Mouse (Mus musculus) gastrocnemius, postnatal 10 days (tissue): ENCODE measurements at regions not wholly inside any gene's neighbourhood (a gene's known extent, or its start where the extent isn't known, plus 50 kb on each side); places are given as distances from the start of the nearest gene placed in this dataset.

Source experiments
- DNase-seq: peaks from one replicate; pipeline ENCODE4 v3.0.0; 2021; ENCODE audit warnings: mixed read lengths

DNA sequence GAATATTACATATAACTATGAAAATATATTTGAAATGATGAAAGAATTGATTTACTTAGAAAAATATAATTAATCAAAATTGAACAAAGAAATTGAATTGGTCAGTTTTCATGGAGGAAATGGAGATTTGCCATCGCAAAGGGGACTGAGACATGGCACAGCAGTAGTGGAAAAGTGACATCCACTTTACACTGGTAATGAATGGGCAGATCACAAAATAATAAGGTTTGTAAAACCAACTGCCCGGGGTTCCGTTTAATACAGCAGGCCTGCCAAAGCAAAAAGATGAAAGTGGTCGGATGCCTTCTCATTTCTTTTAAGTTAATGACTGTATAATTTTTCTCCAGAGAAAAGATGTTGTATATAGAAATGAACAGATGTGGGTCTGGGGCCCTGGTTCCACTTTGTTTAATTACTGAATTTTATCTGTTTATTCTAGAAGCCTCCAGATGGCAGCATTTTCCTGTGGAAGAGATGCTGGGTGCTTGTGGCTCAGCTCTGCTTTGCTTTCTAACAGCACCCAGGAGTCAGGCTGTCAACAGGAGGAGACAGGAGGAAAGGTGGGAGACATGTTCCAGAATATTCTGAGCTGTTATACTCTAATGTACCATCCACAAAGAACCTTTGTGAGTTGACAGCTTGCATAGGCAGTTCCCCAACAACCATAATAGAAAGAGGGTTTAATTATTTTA, 75.6 kb upstream of the Fbxl17 start:
- DNase-seq, result peak; percentile 7

DNA sequence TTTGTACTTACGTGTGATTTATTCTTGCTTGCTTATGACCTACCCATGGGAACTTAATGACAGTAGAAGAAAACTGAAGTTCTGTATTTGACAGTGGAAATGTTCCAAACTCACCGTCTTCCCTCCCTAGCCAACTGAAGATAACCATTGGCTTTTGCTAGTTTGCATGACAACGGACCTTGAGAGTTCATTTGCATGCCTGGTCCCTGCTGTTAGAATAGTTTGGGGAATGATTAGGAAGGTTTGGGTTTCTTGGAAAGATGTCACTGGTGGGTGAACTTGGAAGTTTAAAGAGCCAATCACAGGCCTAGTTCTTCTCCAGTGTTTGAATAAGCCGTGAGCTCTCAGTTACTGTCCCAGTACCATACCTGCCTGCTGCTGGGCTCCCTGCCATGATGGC, 83.1 kb upstream of the Fbxl17 start:
- no peak for DNase-seq

DNA sequence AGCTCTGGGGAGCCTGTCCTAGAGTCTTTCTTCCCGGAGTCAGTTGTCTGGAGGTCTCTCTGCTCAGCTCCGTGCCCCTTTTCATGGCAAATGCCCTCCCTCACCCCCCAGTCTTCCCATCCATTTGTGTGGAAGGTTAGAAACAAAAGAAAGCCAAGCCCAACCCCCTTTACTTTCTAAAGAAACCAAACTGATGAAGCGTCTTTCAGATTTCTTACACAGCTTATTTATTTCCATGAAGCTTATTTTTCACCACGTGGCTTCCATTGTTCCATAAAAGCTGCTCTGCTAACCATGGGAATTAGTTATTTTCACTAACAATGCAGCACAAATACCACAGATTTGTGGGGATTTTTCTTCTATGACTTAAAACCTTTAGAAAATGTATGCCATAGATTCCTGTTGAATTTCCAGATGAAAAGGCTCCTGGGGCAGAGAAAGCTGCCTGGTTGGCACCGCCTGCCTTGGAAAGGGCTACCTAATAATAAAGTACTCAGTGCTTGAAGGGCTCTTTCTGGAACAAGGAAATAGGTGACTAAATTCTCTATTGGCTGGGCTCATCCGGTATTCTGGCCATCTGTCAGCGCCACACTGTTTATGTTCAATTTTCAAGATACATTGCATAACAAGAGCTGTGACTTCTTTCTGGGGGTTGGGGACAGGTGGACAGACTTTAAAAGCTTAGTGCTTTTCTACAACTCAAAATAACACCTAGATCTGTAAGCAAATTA, 107.4 kb upstream of the Fbxl17 start:
- no peak for DNase-seq

DNA sequence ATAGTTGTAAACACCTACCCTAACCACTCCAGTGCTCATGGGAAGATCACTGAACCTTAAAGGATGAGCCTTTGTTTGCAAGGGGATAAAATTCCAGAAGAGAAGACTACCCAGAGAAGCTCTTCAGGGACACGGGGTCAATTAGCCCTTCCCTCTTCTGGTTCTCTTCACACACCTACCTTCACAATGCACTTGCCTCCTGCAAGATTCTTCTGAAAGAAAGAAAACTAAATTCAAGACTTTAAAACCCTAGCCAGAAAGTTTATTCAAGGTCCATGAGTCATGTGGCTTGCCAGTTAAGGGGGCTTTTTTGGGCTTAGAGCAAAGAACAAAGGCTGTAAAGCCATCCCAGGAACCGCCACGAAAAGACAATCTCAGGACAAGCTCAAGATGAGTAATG, 122.9 kb upstream of the Fbxl17 start:
- no peak for DNase-seq

DNA sequence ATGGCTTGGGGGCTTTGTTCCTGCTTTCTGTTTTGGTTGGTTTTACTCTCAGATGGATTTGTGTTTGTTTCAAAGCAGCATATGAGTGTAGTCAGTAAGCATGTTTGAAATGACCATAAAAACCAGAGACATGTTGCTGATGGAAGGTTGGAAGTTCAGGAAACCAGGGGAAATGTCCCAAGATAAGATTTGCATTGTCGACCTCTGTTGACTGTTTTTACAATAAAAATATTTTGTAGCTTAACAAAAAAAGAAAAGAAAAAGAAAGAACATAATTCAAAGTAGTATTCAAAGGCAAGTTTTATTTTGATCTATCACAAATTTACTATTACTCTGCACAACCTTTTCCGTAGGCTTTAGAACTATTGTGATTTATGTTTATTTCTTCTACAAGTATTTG, 137.8 kb upstream of the Fbxl17 start:
- DNase-seq, result no peak

DNA sequence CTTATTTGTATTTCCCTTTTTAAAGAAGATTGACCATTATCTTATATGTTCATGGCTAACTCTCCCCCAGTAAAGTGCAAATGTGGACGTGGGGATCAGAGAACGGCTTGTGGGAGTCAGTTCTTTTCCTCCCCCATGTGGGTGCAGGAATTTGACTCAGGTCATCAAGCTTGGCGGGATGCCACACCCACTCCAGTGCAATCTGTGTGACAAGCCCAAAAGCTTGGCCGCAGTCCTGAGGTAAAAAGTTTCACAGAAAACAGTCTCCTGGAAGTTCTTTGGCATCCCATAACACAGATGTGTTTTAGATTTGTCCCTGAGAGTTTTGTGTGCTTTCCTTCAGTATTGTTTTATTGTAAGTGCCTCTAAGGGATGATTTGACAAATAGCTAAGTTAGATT, 144.6 kb upstream of the Fbxl17 start:
- DNase-seq, result peak; percentile 47

DNA sequence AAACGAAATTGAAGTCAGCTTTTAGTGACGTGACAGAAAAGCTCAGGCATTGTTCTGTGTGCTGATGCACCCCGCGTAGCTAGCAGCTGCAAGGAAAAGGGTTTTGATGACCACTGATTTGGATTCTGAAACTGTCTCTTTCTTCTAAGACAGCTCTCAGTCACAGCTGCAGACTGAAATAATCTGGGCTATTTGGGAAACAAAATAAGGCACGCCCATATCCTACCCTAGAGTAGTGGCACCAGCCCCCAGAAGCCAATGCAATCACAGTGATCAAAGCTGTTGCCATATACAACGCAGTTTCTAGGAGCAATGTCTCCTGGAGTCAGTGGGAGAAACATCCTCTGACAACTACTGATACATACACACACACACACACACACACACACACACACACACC, 157.9 kb upstream of the Fbxl17 start:
- DNase-seq, result no peak

DNA sequence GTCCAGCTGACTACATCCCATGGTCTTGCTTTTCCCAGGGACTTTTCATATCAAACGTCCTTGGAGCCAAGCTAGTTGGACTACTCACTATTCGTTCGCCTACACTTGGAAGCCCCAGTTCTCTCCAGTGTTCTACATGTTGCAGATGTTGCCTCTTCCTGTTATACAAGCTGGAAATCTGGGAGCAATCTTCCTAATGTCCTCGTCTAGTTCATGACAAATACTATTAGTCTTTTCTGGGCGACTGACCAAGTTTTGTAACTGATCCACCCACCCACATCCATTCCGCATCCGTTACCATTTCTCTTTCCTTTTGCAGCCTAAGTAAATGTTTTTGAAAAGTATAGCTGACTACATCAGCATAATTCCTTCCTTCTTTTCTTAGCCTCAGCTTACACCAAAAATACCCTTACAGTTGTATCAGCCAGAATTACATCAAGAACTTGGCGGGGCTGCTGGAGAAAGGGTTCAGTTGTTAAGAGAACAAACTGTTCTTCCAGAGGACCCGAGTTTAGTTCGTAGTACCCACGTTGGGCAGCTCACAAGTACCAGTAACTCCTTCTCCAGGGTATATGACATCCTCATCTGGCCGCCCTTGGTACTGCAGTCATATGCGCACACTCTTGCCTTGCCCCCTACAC, 161.1 kb upstream of the Fbxl17 start:
- peak; percentile 29 for DNase-seq

DNA sequence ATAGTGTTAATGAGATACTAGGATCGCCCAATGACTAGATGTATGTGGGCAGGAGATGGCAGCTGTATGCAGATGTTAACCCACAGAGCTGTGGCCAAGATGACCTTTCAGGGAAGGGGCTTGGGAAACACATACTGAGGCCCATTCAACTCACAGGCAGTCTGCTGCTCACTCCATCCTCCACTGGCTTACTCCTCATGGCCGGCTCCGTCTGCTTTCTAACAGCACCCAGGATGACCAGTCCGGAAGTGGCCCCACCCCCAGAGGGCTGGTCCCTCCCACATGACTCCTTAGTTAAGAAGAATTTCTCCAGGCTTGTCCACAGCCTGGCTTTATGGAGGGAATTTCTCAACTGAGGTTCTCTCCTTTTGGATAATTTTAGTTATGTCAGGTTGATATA, 161.8 kb upstream of the Fbxl17 start:
- DNase-seq, result peak; percentile 42

DNA sequence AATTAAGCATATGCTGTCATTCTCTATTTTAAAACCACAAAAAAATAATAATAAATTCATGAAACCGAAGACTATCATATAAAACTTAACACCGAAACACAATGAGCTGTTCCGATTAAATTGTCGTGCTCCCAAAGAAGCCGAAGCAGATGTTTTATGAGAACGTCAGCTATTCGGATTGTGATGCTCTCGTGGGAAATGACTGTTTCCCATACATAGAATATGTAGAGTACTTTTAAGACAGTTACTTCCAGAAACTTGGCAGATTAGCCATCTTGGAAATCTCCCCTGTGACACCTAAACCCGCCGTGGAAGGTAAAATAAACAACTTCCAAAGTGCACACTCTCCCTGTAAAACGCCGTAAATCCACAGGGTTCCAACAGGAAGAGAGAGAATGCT, 162.4 kb upstream of the Fbxl17 start:
- DNase-seq, result no peak

DNA sequence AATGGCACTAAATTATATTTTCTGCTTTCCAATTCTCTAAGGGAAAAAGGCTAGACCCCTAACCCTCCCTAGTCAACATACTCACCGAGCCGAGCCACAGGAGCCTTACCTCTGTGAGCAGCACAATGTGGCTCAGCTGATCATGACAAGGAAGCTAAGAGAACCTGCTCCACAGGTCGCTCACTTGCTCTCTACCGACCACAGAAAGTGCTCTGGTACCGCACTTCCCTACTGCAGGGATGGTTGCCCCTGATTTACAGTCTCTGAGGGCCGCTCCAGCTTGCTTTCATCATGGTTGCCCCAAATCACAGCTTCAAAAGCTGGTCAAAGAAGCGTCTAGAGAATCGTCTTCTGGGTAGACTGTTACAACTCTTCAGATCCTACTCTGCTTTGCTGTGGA, 177.0 kb upstream of the Fbxl17 start:
- DNase-seq, result no peak

DNA sequence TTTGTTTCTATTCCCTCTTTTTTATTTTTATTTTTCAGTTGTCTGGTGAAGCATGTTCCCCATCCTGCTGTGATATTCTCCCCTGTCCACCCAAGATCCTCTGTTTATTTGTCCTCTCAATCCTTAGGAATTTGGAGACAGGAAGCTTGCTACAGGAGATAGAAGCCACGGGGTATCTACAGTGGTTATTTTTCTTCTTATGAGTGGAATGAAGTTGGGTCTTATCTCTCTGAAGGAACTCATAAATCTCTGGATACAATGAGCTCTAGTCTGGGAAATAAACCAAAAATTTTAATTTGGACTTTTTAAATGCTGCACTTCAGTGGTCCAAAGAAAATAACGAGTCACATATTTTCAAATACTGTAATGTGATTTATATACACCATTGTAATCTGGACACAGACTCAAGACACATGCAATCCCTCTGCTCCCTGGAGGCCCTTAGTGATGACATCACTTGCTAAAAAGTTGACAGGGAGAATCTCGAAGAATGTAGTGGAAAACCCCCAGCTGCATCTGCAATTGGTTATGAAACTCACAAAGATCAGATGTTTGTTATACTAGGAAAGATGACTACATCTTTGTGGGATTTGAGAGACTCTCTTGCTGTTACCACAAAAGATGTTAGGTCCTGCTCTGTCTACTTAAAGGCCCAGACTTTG, 178.3 kb upstream of the Fbxl17 start:
- DNase-seq, result peak; percentile 19

DNA sequence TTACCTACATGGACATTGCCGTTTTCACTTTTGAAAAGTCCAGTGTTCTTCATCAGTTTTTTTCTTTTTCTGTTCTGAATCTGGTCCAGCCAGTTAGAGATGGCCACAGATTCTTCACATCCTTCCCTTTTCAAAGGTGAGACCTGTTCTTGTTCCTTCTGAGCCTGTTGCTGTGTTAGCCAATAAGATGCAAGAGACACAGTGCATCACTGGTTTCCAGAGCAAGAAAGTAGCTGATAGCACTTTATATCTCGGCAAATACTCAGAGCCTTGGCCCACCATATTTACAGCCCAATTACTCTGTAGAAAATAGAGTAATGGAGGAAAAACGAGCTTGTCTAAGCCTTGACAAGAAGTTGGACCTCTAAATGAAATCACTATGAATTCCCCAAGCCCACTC, 180.7 kb upstream of the Fbxl17 start:
- no peak for DNase-seq

DNA sequence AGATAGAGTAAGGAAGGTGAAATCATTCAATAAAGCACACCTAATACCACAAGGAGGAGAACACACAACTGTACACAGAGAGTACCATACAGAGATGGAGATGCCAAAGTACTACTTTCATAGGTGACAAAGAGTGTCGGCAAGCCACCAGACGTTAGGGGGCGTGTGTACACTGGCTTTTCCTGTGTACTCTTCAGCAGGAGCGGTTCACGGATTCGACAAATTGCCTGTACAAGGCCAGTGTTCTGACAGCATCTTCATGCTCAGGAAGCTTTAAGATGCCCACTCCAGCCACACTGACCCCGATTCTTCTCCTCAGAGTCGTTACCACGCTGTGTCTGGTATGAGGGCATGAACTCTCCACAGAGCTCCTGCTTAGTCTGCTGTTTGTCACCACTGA, 179.5 kb upstream of the Fer start:
- DNase-seq, result no peak

DNA sequence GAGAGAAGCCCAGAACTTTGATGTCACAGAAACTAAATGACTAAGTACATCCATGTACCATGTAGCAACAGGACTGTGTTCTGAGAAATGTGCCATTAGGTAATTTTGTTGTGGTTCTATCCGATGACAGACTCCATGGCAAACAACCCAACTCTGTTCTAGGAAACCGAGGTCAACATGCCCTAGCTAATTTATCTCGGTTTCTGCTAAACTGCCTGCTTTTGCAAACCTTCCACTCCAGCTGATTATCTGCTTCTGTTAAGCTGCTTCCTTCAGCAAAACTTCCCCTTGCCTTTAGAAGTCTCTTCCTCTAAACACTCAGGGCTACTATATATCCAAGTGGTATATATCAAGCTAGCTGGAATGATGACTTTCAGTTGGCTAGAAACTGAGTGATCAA, 178.8 kb upstream of the Fer start:
- no peak for DNase-seq

DNA sequence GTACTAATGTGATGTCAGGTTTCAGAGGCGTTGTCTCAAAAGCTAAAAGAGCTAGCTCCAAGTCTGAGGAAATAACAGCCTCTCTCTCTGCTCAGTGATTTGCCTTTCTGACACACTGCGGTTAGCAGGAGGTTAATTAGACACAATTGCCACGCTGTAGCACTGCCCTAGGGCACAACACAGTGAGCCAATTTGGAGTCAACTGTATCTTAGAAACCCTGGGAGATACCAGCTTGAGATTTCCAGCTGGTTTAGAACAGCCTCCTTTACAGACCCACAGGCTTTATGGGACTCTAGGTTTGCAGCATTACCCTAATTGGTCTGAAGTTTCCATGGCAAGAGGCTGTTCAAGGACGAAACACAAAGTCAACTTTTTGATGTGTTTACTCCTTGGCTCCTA, 176.9 kb upstream of the Fer start:
- DNase-seq, result no peak

DNA sequence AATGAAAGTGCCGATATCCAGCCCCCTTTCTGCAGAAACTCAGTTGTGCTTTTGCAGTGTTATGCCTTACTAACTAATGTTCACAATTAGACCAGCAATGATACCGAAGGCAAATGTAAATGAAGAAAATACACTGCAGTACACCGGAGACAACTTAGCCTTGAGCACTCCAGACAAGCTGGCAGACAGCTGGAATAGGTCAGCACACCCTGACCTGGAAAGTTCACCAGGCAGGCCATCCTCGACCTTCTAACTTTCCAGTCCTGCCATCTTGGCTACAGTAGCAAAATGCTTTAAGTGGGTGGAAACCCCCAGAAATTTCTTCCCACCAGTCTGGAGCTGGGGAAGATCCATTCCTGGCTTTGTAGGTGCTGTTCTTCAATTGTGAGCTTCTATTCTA, 176.5 kb upstream of the Fer start:
- no peak for DNase-seq

DNA sequence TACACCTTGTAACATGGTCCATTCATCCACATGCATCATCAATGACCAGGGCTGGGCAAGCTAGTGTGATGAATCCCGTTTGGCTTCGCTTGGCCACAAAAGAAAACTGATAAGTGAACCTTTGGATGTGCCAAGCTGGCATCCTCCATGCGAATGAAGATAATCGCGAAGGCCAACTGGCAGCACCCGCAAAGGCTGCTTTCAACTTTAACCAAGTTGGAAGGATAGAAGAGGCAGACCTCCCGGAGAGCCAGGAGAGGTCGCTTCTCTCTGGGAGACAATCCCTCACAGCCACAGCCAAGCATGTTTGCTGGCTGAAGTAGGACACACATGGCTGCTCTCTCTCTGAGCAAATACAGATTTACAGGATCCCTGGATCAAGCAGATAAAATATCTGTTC, 173.6 kb upstream of the Fer start:
- peak; percentile 38 for DNase-seq

DNA sequence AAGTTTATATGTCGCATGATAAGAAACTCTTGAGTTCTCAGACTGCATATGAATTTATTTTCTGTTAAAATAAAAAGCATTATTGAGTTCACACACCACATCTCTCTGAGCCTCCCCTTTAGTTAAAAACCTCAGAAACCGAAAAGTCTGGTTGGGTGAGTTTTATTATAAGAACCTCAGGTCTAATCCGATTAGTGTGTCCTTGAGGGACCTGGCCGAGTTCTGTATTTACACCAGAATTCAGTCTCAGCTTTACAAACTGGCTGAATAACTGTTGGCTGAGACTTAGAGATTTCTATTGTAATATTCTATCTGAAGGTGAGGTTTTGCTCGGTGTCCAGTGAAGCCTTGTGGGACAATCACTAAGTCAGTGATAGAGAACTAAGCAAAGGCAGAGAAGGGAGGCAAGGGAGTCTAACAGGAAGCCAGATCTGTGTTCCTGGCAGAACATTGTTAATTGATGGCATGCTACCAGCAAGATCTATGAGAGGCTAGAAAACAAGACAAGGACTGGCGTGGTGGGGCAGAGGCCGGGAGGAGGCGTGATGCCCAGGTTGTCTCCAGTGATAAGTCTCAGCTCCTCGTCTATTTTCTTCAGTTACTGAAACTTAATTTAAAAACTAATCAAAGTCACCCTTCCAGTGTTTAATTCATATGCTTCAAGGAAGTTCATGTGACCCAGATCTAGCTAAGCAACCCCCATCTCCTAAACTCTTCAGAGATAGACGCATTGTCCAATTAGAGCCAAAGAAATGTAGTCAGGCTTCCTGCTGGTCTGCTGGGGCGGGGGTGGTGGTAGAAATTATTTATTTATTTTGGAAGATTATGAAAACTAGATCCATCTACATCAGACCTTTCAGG, 171.8 kb upstream of the Fer start:
- no peak for DNase-seq

DNA sequence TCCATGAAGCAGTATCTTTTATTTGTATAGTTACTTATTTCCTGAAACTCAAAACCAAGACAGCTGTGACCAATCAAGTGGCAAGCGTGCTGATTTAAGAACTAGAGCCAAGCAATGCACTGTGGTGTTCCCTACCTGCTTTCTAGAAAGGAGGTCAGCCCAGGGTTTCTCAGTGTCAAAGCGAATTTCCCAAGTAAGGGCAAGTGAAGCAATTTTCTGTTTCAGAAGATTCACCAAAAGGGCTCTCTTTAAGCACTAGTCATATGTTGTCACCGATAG, 171.2 kb upstream of the Fer start:
- no peak for DNase-seq

DNA sequence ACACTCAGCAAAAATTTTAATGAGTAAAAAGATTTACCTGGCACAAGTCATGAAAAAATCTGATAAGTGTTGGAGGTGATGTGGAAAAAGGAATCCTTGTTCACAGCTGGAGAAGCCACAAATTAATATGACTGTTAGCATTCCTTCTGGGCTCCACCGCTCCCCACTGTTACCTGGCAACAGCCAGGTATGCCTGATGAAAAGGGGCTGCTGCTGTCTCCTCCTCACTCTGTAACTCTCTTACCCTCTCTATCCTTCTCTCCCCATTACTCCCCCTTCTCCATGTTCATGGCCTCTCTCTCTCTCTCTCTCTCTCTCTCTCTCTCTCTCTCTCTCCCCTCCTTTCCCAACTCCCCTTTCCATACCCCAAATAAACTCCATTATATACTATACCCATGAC, 169.6 kb upstream of the Fer start:
- no peak for DNase-seq

DNA sequence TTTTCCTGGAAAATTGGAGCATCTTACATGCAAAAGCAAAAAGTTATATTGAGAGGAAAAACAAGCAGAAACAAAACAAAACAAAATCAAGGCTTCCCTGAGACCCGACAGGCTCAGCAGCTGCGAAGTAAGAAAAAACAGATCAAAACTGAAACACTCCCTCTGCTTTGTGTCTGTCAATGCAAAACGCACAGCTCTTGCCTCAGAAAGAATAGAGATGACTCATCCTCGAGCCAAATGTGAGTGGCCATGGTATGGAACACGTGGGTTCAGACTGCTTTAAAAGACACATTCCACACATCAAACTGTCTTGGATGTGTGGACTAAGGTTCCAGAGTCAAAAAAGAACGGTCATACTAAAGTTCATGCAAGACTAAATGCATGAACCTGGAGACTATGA, 163.3 kb upstream of the Fer start:
- DNase-seq, result no peak

DNA sequence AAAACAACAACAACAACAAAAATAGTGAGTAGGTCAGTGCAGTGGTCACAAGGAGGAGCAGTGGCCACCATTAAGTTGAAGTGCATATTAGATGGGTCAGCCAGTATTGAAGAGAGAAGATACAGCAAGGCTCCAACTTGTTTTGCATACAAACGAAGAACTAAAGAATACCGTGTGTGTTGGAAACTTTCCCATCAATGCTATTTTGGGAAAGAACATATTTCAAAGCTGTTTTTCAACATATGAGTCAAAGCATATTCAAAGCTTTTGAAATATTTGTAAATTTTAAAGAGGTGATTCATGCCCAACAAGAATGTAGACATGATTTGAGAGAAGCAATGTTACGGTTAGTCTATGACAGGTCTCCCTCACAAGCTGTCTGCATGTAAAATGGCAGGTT, 157.9 kb upstream of the Fer start:
- no peak for DNase-seq
